ENCODE assay signal across 12 mouse cellular contexts in genomic region chr10:126502013-126502688, GRCm38 (mm10).
DNase-seq lines count a peak whose midpoint lies in the region; ATAC-seq and TF ChIP-seq lines count a peak whose summit lies in the region.
"Had no signal": no experiment of that assay in that cellular context is flagged by ENCODE, and none has a peak within 500 bp of the region (broad histone marks: within the 10 kb centered on the region; RNA-seq: fewer than 3 reads in every experiment).

No protein-coding gene starts in this region.

- H3K4me1 ChIP-seq in heart, embryonic 12.5 days (replicated peaks), result no peaks in the 10 kb centered on the region
- H3K4me1 ChIP-seq in stomach, postnatal 0 days (replicated peaks; ENCODE audit: control insufficient read depth, insufficient read depth), result no peaks in the 10 kb centered on the region
- H3K4me1 ChIP-seq: hindbrain, embryonic 10.5 days; limb, embryonic 13.5 days had no signal

- H3K9me3 ChIP-seq in heart, embryonic 12.5 days (replicated peaks), result no peaks in the 10 kb centered on the region
- H3K9me3 ChIP-seq in stomach, postnatal 0 days (ENCODE audit: control insufficient read depth, low read length), result no peaks in the 10 kb centered on the region
- H3K9me3 ChIP-seq: hindbrain, embryonic 10.5 days; limb, embryonic 13.5 days had no signal

- DNase-seq in heart, adult 18-20 months, result peak; percentile 16 to 42
- peak; percentile 25 for DNase-seq in lung, postnatal 36 days
- no peak for DNase-seq in lung, postnatal 10 days
- peak; percentile 18 for DNase-seq in thymus, postnatal 14 days
- no peak for DNase-seq in stomach, postnatal 0 days (ENCODE audit: low spot score)
- no peak for DNase-seq in gastrocnemius, adult 18-20 months (ENCODE audit: low spot score)
- DNase-seq: kidney, postnatal 36 days; midbrain, embryonic 14.5 days had no signal

- 72% methylated on average over 5 of the region's 5 CpGs for WGBS in heart, embryonic 12.5 days
- WGBS in macrophage (ENCODE audit: missing documents), result 0% methylated on average over 5 of the region's 5 CpGs
- 64% methylated on average over 5 of the region's 5 CpGs for WGBS in stomach, postnatal 0 days

- TF ChIP-seq CTCF in stomach, postnatal 0 days (IDR thresholded peaks at IDR 0.05; ENCODE audit: low read depth), result no peak

- no peak overlapping the region for H3K9ac ChIP-seq in heart, embryonic 12.5 days
- H3K9ac ChIP-seq in stomach, postnatal 0 days (ENCODE audit: low read length), result no peak overlapping the region
- H3K9ac ChIP-seq: limb, embryonic 13.5 days had no signal

- no peak overlapping the region for H3K27ac ChIP-seq in heart, embryonic 12.5 days (ENCODE audit: poor library complexity, severe bottlenecking)
- H3K27ac ChIP-seq in macrophage, result peak overlapping the region; percentile 72
- H3K27ac ChIP-seq in stomach, postnatal 0 days (replicated peaks), result no peak overlapping the region
- H3K27ac ChIP-seq: hindbrain, embryonic 10.5 days; limb, embryonic 13.5 days had no signal

- H3K36me3 ChIP-seq in heart, embryonic 12.5 days, result no peaks in the 10 kb centered on the region
- no peaks in the 10 kb centered on the region for H3K36me3 ChIP-seq in macrophage (ENCODE audit: inconsistent target)
- no peaks in the 10 kb centered on the region for H3K36me3 ChIP-seq in stomach, postnatal 0 days (ENCODE audit: control insufficient read depth, insufficient read depth, low read length)
- H3K36me3 ChIP-seq: hindbrain, embryonic 10.5 days; limb, embryonic 13.5 days had no signal

- no peak for ATAC-seq in heart, embryonic 12.5 days (ENCODE audit: insufficient number of reproducible peaks, low FRiP score)
- no peak for ATAC-seq in stomach, postnatal 0 days (ENCODE audit: low FRiP score, low TSS enrichment)

- H3K27me3 ChIP-seq in heart, embryonic 12.5 days (replicated peaks), result no peaks in the 10 kb centered on the region
- no peaks in the 10 kb centered on the region for H3K27me3 ChIP-seq in stomach, postnatal 0 days (ENCODE audit: control insufficient read depth, insufficient read depth, low read length)
- H3K27me3 ChIP-seq: limb, embryonic 13.5 days had no signal

- TF ChIP-seq EP300 in stomach, postnatal 0 days (optimal IDR thresholded peaks at IDR 0.05), result no peak

- H3K4me3 ChIP-seq in heart, embryonic 12.5 days, result no peak overlapping the region
- H3K4me3 ChIP-seq in macrophage (ENCODE audit: inconsistent target), result no peak overlapping the region
- H3K4me3 ChIP-seq in stomach, postnatal 0 days (ENCODE audit: low read depth, low read length), result no peak overlapping the region
- H3K4me3 ChIP-seq: hindbrain, embryonic 10.5 days; limb, embryonic 13.5 days had no signal

- no peak overlapping the region for H3K4me2 ChIP-seq in heart, embryonic 12.5 days
- H3K4me2 ChIP-seq in stomach, postnatal 0 days (replicated peaks; ENCODE audit: low read depth), result no peak overlapping the region
- H3K4me2 ChIP-seq: limb, embryonic 13.5 days had no signal

- H3K79me2 ChIP-seq in macrophage (ENCODE audit: inconsistent target), result no peaks in the 10 kb centered on the region

Comparison
In these comparisons a context has a peak if more than half of its experiments do, and no peak if none do; other contexts are left out.
1. DNase-seq: peak in heart, adult 18-20 months (2 of 2), lung, postnatal 36 days (single experiment) and thymus, postnatal 14 days (single experiment); none in lung, postnatal 10 days (single experiment), stomach, postnatal 0 days (single experiment) and gastrocnemius, adult 18-20 months (single experiment).